Mouse (Mus musculus): Measurements from ENCODE around the gene Ift57. TPM values are rescaled to one million over a fixed set of nuclear protein-coding genes. Genes with fewer than 3 reads are reported as not detected.

Gene Ift57
- polyA plus RNA-seq, 1 experiment: 14.7 TPM

DNA sequence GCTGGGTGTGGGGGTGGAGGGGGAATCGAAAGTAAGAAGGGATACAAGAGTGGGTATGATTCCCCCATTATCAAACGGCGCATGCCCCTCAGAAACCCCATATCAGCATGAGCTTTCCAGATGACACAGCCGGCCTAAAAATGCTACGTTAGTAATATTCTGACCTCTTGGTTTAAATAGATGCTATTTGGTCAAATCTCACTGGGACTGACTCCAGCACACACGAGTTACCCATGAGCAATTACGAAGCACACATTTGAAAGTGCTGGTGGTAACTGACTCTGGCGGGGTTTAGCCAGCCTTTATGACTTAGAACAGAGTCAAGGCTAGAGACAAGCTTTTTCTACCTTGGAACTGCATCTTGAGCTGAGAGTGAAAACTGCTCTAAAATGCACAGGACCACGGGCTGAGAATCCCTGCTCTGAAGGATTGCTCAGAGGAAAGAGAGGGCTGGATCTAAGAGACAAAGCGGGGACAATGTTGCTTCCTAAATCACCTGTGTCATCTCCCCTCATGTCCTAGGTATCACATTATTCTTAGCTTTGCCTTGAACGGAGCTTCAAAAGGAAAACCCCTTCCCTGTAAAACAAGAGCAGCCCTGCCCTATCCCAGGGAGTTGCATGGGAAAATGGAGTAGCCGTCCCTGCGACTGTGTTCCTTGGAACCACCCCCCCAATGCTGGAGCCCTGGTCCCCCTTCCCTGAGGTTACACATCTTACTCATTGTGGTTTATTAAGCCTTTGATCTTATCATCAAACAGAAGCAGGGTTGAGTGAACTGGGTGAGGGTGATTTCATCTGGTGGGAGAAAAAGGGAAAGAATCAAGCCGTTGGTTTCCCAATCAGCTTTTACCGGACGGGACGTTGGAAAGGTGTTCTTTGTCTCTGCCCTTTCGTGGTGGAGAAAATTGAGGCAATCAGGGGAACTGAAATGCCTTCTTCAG lies 75.3 kb downstream of the Ift57 start:
- H3K36me3 ChIP-seq (ENCODE audit: control insufficient read depth, insufficient read depth): no peaks in the 10 kb centered on the region
- no peak overlapping the region for H3K4me3 ChIP-seq
- TF ChIP-seq TCF12 (IDR thresholded peaks at IDR 0.05; ENCODE audit: insufficient read depth, poor library complexity, severe bottlenecking) (no peak), USF1 (IDR thresholded peaks at IDR 0.05; ENCODE audit: low read depth) (no peak), TCF3 (IDR thresholded peaks at IDR 0.05; ENCODE audit: insufficient read length, low read depth) (no peak), REST (IDR thresholded peaks at IDR 0.05; ENCODE audit: insufficient read depth, insufficient read length) (no peak), E2F4 (IDR thresholded peaks at IDR 0.05; ENCODE audit: insufficient read depth) (no peak), POLR2AphosphoS2 (IDR thresholded peaks at IDR 0.05; ENCODE audit: insufficient read length, low read depth) (no peak), MAX (IDR thresholded peaks at IDR 0.05; ENCODE audit: low read depth) (no peak), MYOD1 (IDR thresholded peaks at IDR 0.05; ENCODE audit: control insufficient read depth in 1 of 3, insufficient read length in 2 of 3, low read depth in 2 of 3) (no peak), POLR2A (IDR thresholded peaks at IDR 0.05; ENCODE audit: insufficient read length, low read depth) (no peak), CEBPB (IDR thresholded peaks at IDR 0.05; ENCODE audit: insufficient read depth, poor library complexity, severe bottlenecking) (no peak), SRF (IDR thresholded peaks at IDR 0.05; ENCODE audit: control insufficient read depth, insufficient read length, low read depth) (no peak), MYOG (IDR thresholded peaks at IDR 0.05; ENCODE audit: control insufficient read depth in 1 of 3, insufficient read depth in 1 of 3, insufficient read length in 2 of 3, low read depth in 2 of 3) (no peak)
- no peak overlapping the region for H3K4me2 ChIP-seq (ENCODE audit: low read depth)
- H3K27me3 ChIP-seq (ENCODE audit: control insufficient read depth, insufficient read depth, insufficient read length): no peaks in the 10 kb centered on the region
- no peaks in the 10 kb centered on the region for H3K79me2 ChIP-seq (ENCODE audit: control insufficient read depth, insufficient read depth)
- H3ac ChIP-seq (ENCODE audit: control insufficient read depth, insufficient read length): no peak overlapping the region

DNA sequence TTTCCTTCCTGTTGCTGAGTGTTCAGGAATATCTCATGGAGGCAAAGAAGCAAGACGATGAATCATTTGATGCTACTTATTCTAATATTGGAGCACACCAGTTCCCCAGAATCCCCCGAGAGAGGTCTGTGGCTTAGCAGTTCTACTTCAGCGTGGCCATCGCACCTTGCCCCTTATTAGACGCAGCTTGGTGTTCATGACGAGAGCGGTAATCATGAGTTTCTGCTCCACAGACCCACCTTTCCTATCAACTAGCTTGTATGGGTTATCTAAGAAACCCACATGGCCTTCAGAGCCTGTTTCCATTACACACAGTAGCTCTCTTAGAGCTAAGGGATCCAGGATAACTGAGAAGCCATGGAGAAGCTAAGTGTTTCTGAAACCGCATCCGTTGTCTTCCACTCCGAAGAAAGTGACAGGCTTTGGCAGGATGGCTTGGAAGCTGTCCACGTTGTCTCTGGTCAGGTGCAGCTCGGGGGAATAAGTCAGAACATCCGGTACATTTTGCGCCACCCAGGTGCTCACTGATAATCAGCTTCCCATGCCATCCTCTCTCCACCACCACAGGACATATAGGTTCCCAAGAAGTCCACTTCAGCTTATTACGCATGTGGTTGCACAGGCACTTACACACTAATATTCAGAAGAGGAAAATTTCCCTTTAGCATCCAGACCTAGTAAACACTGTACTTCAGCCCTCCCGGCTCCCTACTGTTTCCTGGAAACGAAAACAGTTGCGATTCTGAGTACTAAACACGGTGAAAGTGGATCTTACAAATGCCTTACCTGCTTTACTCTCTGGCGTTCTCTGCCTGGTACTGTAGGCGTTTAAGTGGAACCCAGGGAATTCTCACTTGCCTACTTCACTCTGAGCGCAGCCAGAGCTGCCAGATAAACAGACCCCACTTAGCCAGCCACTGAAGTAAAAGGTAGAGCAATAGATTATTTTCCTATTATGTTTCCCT lies 76.3 kb downstream of the Ift57 start:
- no peaks in the 10 kb centered on the region for H3K79me2 ChIP-seq (ENCODE audit: control insufficient read depth, insufficient read depth)

DNA sequence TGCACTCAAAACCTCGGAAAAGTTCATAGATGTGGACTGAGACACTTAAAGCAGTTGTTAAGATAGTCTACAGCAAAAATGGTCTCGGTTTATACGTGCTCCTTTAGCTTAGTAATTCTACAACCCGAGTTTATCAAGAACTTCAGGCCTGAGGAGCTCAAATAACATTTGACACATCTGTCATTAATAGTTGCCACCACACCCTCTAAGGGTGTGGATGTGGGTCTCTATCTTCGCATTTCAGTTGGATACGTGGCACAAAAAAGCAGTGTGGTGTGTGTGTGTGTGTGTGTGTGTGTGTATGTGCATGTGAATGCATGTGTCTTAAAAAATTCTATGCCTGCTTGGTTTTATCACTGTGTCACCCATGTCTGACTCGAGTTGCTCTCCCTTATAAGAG lies 77.9 kb downstream of the Ift57 start:
- TF ChIP-seq TCF3 (IDR thresholded peaks at IDR 0.05; ENCODE audit: insufficient read length, low read depth): no peak
- no peak for TF ChIP-seq MYOG (IDR thresholded peaks at IDR 0.05; ENCODE audit: control insufficient read depth in 1 of 3, insufficient read depth in 1 of 3, insufficient read length in 2 of 3, low read depth in 2 of 3)
- TF ChIP-seq CEBPB (IDR thresholded peaks at IDR 0.05; ENCODE audit: insufficient read depth, poor library complexity, severe bottlenecking): no peak
- no peak for TF ChIP-seq SRF (IDR thresholded peaks at IDR 0.05; ENCODE audit: control insufficient read depth, insufficient read length, low read depth)
- no peak for TF ChIP-seq POLR2AphosphoS2 (IDR thresholded peaks at IDR 0.05; ENCODE audit: insufficient read length, low read depth)
- TF ChIP-seq REST (IDR thresholded peaks at IDR 0.05; ENCODE audit: insufficient read depth, insufficient read length): no peak
- no peak for TF ChIP-seq POLR2A (IDR thresholded peaks at IDR 0.05; ENCODE audit: insufficient read length, low read depth)
- no peak for TF ChIP-seq MAX (IDR thresholded peaks at IDR 0.05; ENCODE audit: low read depth)
- no peak for TF ChIP-seq MYOD1 (IDR thresholded peaks at IDR 0.05; ENCODE audit: control insufficient read depth in 1 of 3, insufficient read length in 2 of 3, low read depth in 2 of 3)

More for the DNA sequence above, 76.3 kb downstream of the Ift57 start:
- no peak overlapping the region for H3K4me2 ChIP-seq (ENCODE audit: low read depth)
- no peaks in the 10 kb centered on the region for H3K36me3 ChIP-seq (ENCODE audit: control insufficient read depth, insufficient read depth)
- H3K4me3 ChIP-seq: no peak overlapping the region
- no peaks in the 10 kb centered on the region for H3K27me3 ChIP-seq (ENCODE audit: control insufficient read depth, insufficient read depth, insufficient read length)
- no peak for TF ChIP-seq MYOG (IDR thresholded peaks at IDR 0.05; ENCODE audit: control insufficient read depth in 1 of 3, insufficient read depth in 1 of 3, insufficient read length in 2 of 3, low read depth in 2 of 3)
- TF ChIP-seq MAX (IDR thresholded peaks at IDR 0.05; ENCODE audit: low read depth): no peak
- TF ChIP-seq POLR2A (IDR thresholded peaks at IDR 0.05; ENCODE audit: insufficient read length, low read depth): no peak
- TF ChIP-seq TCF12 (IDR thresholded peaks at IDR 0.05; ENCODE audit: insufficient read depth, poor library complexity, severe bottlenecking): no peak
- TF ChIP-seq REST (IDR thresholded peaks at IDR 0.05; ENCODE audit: insufficient read depth, insufficient read length): no peak
- no peak for TF ChIP-seq SRF (IDR thresholded peaks at IDR 0.05; ENCODE audit: control insufficient read depth, insufficient read length, low read depth)
- TF ChIP-seq TCF3 (IDR thresholded peaks at IDR 0.05; ENCODE audit: insufficient read length, low read depth): no peak
- no peak for TF ChIP-seq CEBPB (IDR thresholded peaks at IDR 0.05; ENCODE audit: insufficient read depth, poor library complexity, severe bottlenecking)
- TF ChIP-seq MYOD1 (IDR thresholded peaks at IDR 0.05; ENCODE audit: control insufficient read depth in 1 of 3, insufficient read length in 2 of 3, low read depth in 2 of 3): no peak
- no peak overlapping the region for H3ac ChIP-seq (ENCODE audit: control insufficient read depth, insufficient read length)

DNA sequence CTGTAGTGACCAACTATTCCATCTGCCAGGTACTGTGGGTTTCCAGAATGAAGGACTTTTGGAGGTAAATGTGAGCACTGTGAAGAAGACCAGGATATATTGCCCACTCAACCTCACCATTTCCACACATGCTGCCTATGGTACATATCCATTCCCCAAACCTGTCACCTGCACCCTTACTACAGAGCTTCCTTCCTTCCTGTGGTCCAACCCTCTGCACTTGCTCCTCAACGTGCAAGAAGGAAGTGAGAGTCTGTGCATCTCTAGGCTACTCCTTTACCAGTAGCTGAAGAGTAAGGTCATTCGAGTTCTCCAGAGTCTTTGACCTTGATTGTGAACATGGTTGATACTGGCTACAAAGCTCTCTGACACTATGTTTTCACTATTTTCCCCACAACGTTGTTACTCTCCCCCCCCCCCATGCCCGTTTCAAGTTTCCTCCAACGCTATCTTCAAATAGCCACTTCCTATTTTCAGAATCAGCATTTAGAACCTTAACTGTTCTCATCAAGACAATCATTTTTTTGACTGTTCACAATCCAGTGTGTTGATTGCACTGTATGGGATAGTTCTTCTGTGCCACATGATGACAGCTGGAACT lies 82.6 kb downstream of the Ift57 start:
- TF ChIP-seq CEBPB (IDR thresholded peaks at IDR 0.05; ENCODE audit: insufficient read depth, poor library complexity, severe bottlenecking) (no peak), REST (IDR thresholded peaks at IDR 0.05; ENCODE audit: insufficient read depth, insufficient read length) (no peak), USF1 (IDR thresholded peaks at IDR 0.05; ENCODE audit: low read depth) (no peak), TCF3 (IDR thresholded peaks at IDR 0.05; ENCODE audit: insufficient read length, low read depth) (no peak), MAX (IDR thresholded peaks at IDR 0.05; ENCODE audit: low read depth) (no peak), POLR2AphosphoS2 (IDR thresholded peaks at IDR 0.05; ENCODE audit: insufficient read length, low read depth) (no peak), MYOD1 (IDR thresholded peaks at IDR 0.05; ENCODE audit: control insufficient read depth in 1 of 3, insufficient read length in 2 of 3, low read depth in 2 of 3) (no peak), TCF12 (IDR thresholded peaks at IDR 0.05; ENCODE audit: insufficient read depth, poor library complexity, severe bottlenecking) (no peak), SRF (IDR thresholded peaks at IDR 0.05; ENCODE audit: control insufficient read depth, insufficient read length, low read depth) (no peak), E2F4 (IDR thresholded peaks at IDR 0.05; ENCODE audit: insufficient read depth) (no peak), POLR2A (IDR thresholded peaks at IDR 0.05; ENCODE audit: insufficient read length, low read depth) (no peak)
- no peaks in the 10 kb centered on the region for H3K79me2 ChIP-seq (ENCODE audit: control insufficient read depth, insufficient read depth)
- no peak overlapping the region for H3ac ChIP-seq (ENCODE audit: control insufficient read depth, insufficient read length)
- H3K27me3 ChIP-seq (ENCODE audit: control insufficient read depth, insufficient read depth, insufficient read length): no peaks in the 10 kb centered on the region
- H3K4me2 ChIP-seq (ENCODE audit: low read depth): no peak overlapping the region
- no peaks in the 10 kb centered on the region for H3K36me3 ChIP-seq (ENCODE audit: control insufficient read depth, insufficient read depth)
- no peak overlapping the region for H3K4me3 ChIP-seq

More for the DNA sequence above, 77.9 kb downstream of the Ift57 start:
- H3K4me2 ChIP-seq (ENCODE audit: low read depth): no peak overlapping the region
- no peak overlapping the region for H3ac ChIP-seq (ENCODE audit: control insufficient read depth, insufficient read length)
- H3K36me3 ChIP-seq (ENCODE audit: control insufficient read depth, insufficient read depth): no peaks in the 10 kb centered on the region
- H3K4me3 ChIP-seq: no peak overlapping the region
- no peaks in the 10 kb centered on the region for H3K79me2 ChIP-seq (ENCODE audit: control insufficient read depth, insufficient read depth)
- no peaks in the 10 kb centered on the region for H3K27me3 ChIP-seq (ENCODE audit: control insufficient read depth, insufficient read depth, insufficient read length)

All from myocyte (in vitro differentiated cells).